Mouse (Mus musculus): ENCODE results near the gene Babam2. TPM values are rescaled to one million over a fixed set of nuclear protein-coding genes. Genes with fewer than 3 reads are reported as not detected.

Gene Babam2
- polyA plus RNA-seq, 1 experiment from 2014 or later: 46.4 TPM

- H3K4me1 ChIP-seq: no peaks in the 10 kb centered on the region
- no peak overlapping the region for H3K27ac ChIP-seq (replicated peaks)
- no peaks in the 10 kb centered on the region for H3K9me3 ChIP-seq
- WGBS: 84% methylated on average over 7 of the region's 7 CpGs
- no peak overlapping the region for H3K4me3 ChIP-seq
- H3K36me3 ChIP-seq: no peaks in the 10 kb centered on the region
- H3K27me3 ChIP-seq: no peaks in the 10 kb centered on the region
- no peak for ATAC-seq (ENCODE audit: low FRiP score, low read depth)
- no peak overlapping the region for H3K9ac ChIP-seq (replicated peaks)
- H3K4me2 ChIP-seq (replicated peaks): no peak overlapping the region
Measured at GRCm38 (mm10) chr5:31905808-31906207, 208.3 kb downstream of the Babam2 start.

- Histone ChIP-seq H3K36me3 (no peaks in the 10 kb centered on the region), H3K4me2 (replicated peaks) (no peak overlapping the region), H3K27ac (replicated peaks) (no peak overlapping the region), H3K4me3 (no peak overlapping the region), H3K9ac (replicated peaks) (no peak overlapping the region), H3K9me3 (no peaks in the 10 kb centered on the region), H3K4me1 (no peaks in the 10 kb centered on the region), H3K27me3 (no peaks in the 10 kb centered on the region)
- ATAC-seq (ENCODE audit: low FRiP score, low read depth): no peak
- WGBS: 92% methylated on average over 7 of the region's 7 CpGs
Measured at GRCm38 (mm10) chr5:31906286-31906951, 208.9 kb downstream of the Babam2 start.

- Histone ChIP-seq H3K27me3 (no peaks in the 10 kb centered on the region), H3K36me3 (no peaks in the 10 kb centered on the region), H3K9me3 (no peaks in the 10 kb centered on the region), H3K27ac (replicated peaks) (no peak overlapping the region), H3K4me3 (no peak overlapping the region), H3K4me1 (no peaks in the 10 kb centered on the region), H3K4me2 (replicated peaks) (no peak overlapping the region), H3K9ac (replicated peaks) (no peak overlapping the region)
- 87% methylated on average over 2 of the region's 2 CpGs for WGBS
- no peak for ATAC-seq (ENCODE audit: low FRiP score, low read depth)
Measured at GRCm38 (mm10) chr5:31907959-31908358, 210.5 kb downstream of the Babam2 start.

- Histone ChIP-seq H3K27me3 (no peaks in the 10 kb centered on the region), H3K36me3 (no peaks in the 10 kb centered on the region), H3K9me3 (no peaks in the 10 kb centered on the region), H3K4me1 (no peaks in the 10 kb centered on the region), H3K4me3 (no peak overlapping the region), H3K27ac (replicated peaks) (no peak overlapping the region), H3K4me2 (replicated peaks) (no peak overlapping the region), H3K9ac (replicated peaks) (no peak overlapping the region)
- no peak for ATAC-seq (ENCODE audit: low FRiP score, low read depth)
- 89% methylated on average over 2 of the region's 2 CpGs for WGBS
Measured at GRCm38 (mm10) chr5:31908818-31909217, 211.3 kb downstream of the Babam2 start.

GRCm38 (mm10) chr5:31916241-31916640 is 218.8 kb downstream of the Babam2 start:
- no peak for ATAC-seq (ENCODE audit: low FRiP score, low read depth)
- no peak overlapping the region for H3K4me3 ChIP-seq
- 89% methylated on average over 7 of the region's 7 CpGs for WGBS
- no peak overlapping the region for H3K27ac ChIP-seq (replicated peaks)
- no peaks in the 10 kb centered on the region for H3K9me3 ChIP-seq
- H3K4me1 ChIP-seq: no peaks in the 10 kb centered on the region
- H3K27me3 ChIP-seq: no peaks in the 10 kb centered on the region
- H3K36me3 ChIP-seq: no peaks in the 10 kb centered on the region
- H3K4me2 ChIP-seq (replicated peaks): no peak overlapping the region
- no peak overlapping the region for H3K9ac ChIP-seq (replicated peaks)

GRCm38 (mm10) chr5:31918566-31918965 is 221.1 kb downstream of the Babam2 start:
- Histone ChIP-seq H3K36me3 (no peaks in the 10 kb centered on the region), H3K4me3 (no peak overlapping the region), H3K9me3 (no peaks in the 10 kb centered on the region), H3K4me2 (replicated peaks) (no peak overlapping the region), H3K27ac (replicated peaks) (no peak overlapping the region), H3K9ac (replicated peaks) (no peak overlapping the region), H3K27me3 (no peaks in the 10 kb centered on the region), H3K4me1 (no peaks in the 10 kb centered on the region)
- WGBS: 95% methylated on average over 4 of the region's 4 CpGs
- ATAC-seq (ENCODE audit: low FRiP score, low read depth): no peak

- H3K4me1 ChIP-seq: no peaks in the 10 kb centered on the region
- H3K4me3 ChIP-seq: no peak overlapping the region
- no peaks in the 10 kb centered on the region for H3K9me3 ChIP-seq
- H3K9ac ChIP-seq (replicated peaks): no peak overlapping the region
- H3K36me3 ChIP-seq: no peaks in the 10 kb centered on the region
- H3K27ac ChIP-seq (replicated peaks): no peak overlapping the region
- no peak for ATAC-seq (ENCODE audit: low FRiP score, low read depth)
- no peaks in the 10 kb centered on the region for H3K27me3 ChIP-seq
- H3K4me2 ChIP-seq (replicated peaks): no peak overlapping the region
Measured at GRCm38 (mm10) chr5:31920129-31920528, 222.6 kb downstream of the Babam2 start.

- no peak overlapping the region for H3K27ac ChIP-seq (replicated peaks)
- 77% methylated on average over 1 of the region's 1 CpGs for WGBS
- H3K4me3 ChIP-seq: no peak overlapping the region
- no peaks in the 10 kb centered on the region for H3K4me1 ChIP-seq
- no peak overlapping the region for H3K4me2 ChIP-seq (replicated peaks)
- H3K9ac ChIP-seq (replicated peaks): no peak overlapping the region
- H3K36me3 ChIP-seq: no peaks in the 10 kb centered on the region
- no peaks in the 10 kb centered on the region for H3K27me3 ChIP-seq
- H3K9me3 ChIP-seq: no peaks in the 10 kb centered on the region
- no peak for ATAC-seq (ENCODE audit: low FRiP score, low read depth)
Measured at GRCm38 (mm10) chr5:31920890-31921289, 223.4 kb downstream of the Babam2 start.

GRCm38 (mm10) chr5:31924075-31924474 is 226.6 kb downstream of the Babam2 start:
- H3K27me3 ChIP-seq: no peaks in the 10 kb centered on the region
- H3K27ac ChIP-seq (replicated peaks): no peak overlapping the region
- H3K4me3 ChIP-seq: no peak overlapping the region
- no peaks in the 10 kb centered on the region for H3K36me3 ChIP-seq
- H3K4me1 ChIP-seq: no peaks in the 10 kb centered on the region; the same call in 1 of the 2 replicates
- no peak overlapping the region for H3K4me2 ChIP-seq (replicated peaks)
- H3K9ac ChIP-seq (replicated peaks): no peak overlapping the region
- 0 out of 2 replicates have a peak, but pooled peaks cover 3% of the 10 kb centered on the region for H3K9me3 ChIP-seq
- no peak for ATAC-seq (ENCODE audit: low FRiP score, low read depth)

GRCm38 (mm10) chr5:31926551-31926950 is 229.1 kb downstream of the Babam2 start:
- ATAC-seq (ENCODE audit: low FRiP score, low read depth): no peak
- Histone ChIP-seq H3K9me3 (0 out of 2 replicates have a peak, but pooled peaks cover 3% of the 10 kb centered on the region), H3K27me3 (no peaks in the 10 kb centered on the region), H3K4me3 (no peak overlapping the region), H3K4me2 (replicated peaks) (no peak overlapping the region), H3K9ac (replicated peaks) (no peak overlapping the region), H3K27ac (replicated peaks) (no peak overlapping the region), H3K4me1 (no peaks in the 10 kb centered on the region; the same call in 1 of the 2 replicates), H3K36me3 (no peaks in the 10 kb centered on the region)
- 95% methylated on average over 1 of the region's 1 CpGs for WGBS

GRCm38 (mm10) chr5:31929007-31929406 is 231.5 kb downstream of the Babam2 start:
- Histone ChIP-seq H3K9ac (replicated peaks) (no peak overlapping the region), H3K36me3 (no peaks in the 10 kb centered on the region), H3K27me3 (no peaks in the 10 kb centered on the region), H3K27ac (replicated peaks) (no peak overlapping the region), H3K4me3 (no peak overlapping the region), H3K4me1 (no peaks in the 10 kb centered on the region; the same call in 1 of the 2 replicates), H3K9me3 (0 out of 2 replicates have a peak, but pooled peaks cover 3% of the 10 kb centered on the region), H3K4me2 (replicated peaks) (no peak overlapping the region)
- 55% methylated on average over 7 of the region's 7 CpGs for WGBS
- ATAC-seq (ENCODE audit: low FRiP score, low read depth): no peak

GRCm38 (mm10) chr5:31931127-31931625 is 233.7 kb downstream of the Babam2 start:
- H3K27me3 ChIP-seq: no peaks in the 10 kb centered on the region
- 77% methylated on average over 8 of the region's 8 CpGs for WGBS
- no peak for ATAC-seq (ENCODE audit: low FRiP score, low read depth)
- no peak overlapping the region for H3K4me3 ChIP-seq
- no peaks in the 10 kb centered on the region for H3K36me3 ChIP-seq
- no peaks in the 10 kb centered on the region; the same call in 1 of the 2 replicates for H3K4me1 ChIP-seq
- 0 out of 2 replicates have a peak, but pooled peaks cover 3% of the 10 kb centered on the region for H3K9me3 ChIP-seq
- no peak overlapping the region for H3K9ac ChIP-seq (replicated peaks)
- H3K27ac ChIP-seq (replicated peaks): no peak overlapping the region
- H3K4me2 ChIP-seq (replicated peaks): no peak overlapping the region

GRCm38 (mm10) chr5:31931637-31932036 is 234.2 kb downstream of the Babam2 start:
- Histone ChIP-seq H3K4me3 (no peak overlapping the region), H3K9ac (replicated peaks) (no peak overlapping the region), H3K9me3 (no peaks in the 10 kb centered on the region), H3K4me2 (replicated peaks) (no peak overlapping the region), H3K4me1 (no peaks in the 10 kb centered on the region; the same call in 1 of the 2 replicates), H3K36me3 (no peaks in the 10 kb centered on the region), H3K27me3 (no peaks in the 10 kb centered on the region), H3K27ac (replicated peaks) (no peak overlapping the region)
- no peak for ATAC-seq (ENCODE audit: low FRiP score, low read depth)
- 79% methylated on average over 1 of the region's 1 CpGs for WGBS
